Mouse (Mus musculus) olfactory bulb, adult 2 months (tissue): ENCODE data around the gene Tatdn3. TPM values are rescaled to one million over a fixed set of nuclear protein-coding genes. Genes with fewer than 3 reads are reported as not detected.

ENCODE experiments used
- H3K27ac ChIP-seq: fragments of 200-500 bp; 2 replicates; pipeline ENCODE4 v1.5.1; 2012; ENCODE audit warnings: low read depth, low read length; ENCODE audit not compliant: insufficient read depth
- H3K4me1 ChIP-seq: fragments of 200-500 bp; 2 replicates; pipeline ENCODE4 v1.6.1; 2012; ENCODE audit warnings: low read length; ENCODE audit not compliant: control insufficient read depth, insufficient read depth
- H3K4me3 ChIP-seq: fragments of 200-500 bp; 2 replicates; pipeline ENCODE4 v1.5.1; 2012; ENCODE audit warnings: mild to moderate bottlenecking, low read depth, low read length, moderate library complexity; ENCODE audit not compliant: insufficient read depth
- CTCF ChIP-seq: fragments of 200-500 bp; IDR thresholded peaks from 2 replicates; pipeline ENCODE4 v1.5.1; 2012; ENCODE audit warnings: low read depth, mild to moderate bottlenecking, low read length, moderate library complexity; ENCODE audit not compliant: insufficient read depth
- POLR2A ChIP-seq: fragments of 200-500 bp; IDR thresholded peaks from 2 replicates; pipeline ENCODE4 v1.6.1; 2012; ENCODE audit warnings: mild to moderate bottlenecking, low read depth, low read length, moderate library complexity; ENCODE audit not compliant: insufficient read depth
- WGBS: fragments of 180-500 bp; shearing (Covaris S2); methylation state at CpG from one replicate; pipeline ENCODE4 v1.1.7; 2018; 5-methylcytosine and 5-hydroxymethylcytosine counted together
- polyA plus RNA-seq: library from polyadenylated mRNA; stranded (reverse); fragments of >200 nt; gene quantifications from 2 replicates; pipeline ENCODE4 v1.2.4, GENCODE M21; 2012; ENCODE audit warnings: low replicate concordance; ENCODE audit not compliant: missing spikeins, insufficient read depth, insufficient read length

The Tatdn3 gene
- not detected in 2 replicates for polyA plus RNA-seq

GRCm38 (mm10) chr1:191062781-191063485 is at the start of gene Tatdn3, which contains the start of gene Nsl1:
Tatdn3 (minus strand) TSS chr1:191062932.
Nsl1 (plus strand) TSS chr1:191063012.
- TF ChIP-seq POLR2A (peak; percentile 73), CTCF (0 out of 2 replicates have a peak, but pooled peaks have one; percentile 40)
- H3K4me3 ChIP-seq = peak within 1 kb of the TSS; percentile 75
- peaks cover 2% of the 10 kb centered on the region; the same call in 1 of the 2 replicates for H3K4me1 ChIP-seq
- under 1% methylated on average over 56 of the region's 56 CpGs for WGBS
- H3K27ac ChIP-seq = peak within 1 kb of the TSS; percentile 56

- Histone ChIP-seq H3K27ac (no peak overlapping the region), H3K4me3 (no peak overlapping the region), H3K4me1 (0 out of 2 replicates have a peak, but pooled peaks cover 5% of the 10 kb centered on the region)
- TF ChIP-seq POLR2A (no peak), CTCF (no peak)
- 73% methylated on average over 8 of the region's 8 CpGs for WGBS
Observed at GRCm38 (mm10) chr1:191111146-191111545, 48.4 kb upstream of the Tatdn3 start.

GRCm38 (mm10) chr1:191109907-191110306 is 47.2 kb upstream of the Tatdn3 start:
- 90% methylated on average over 9 of the region's 9 CpGs for whole genome bisulfite sequencing

GRCm38 (mm10) chr1:191107306-191107705 is 44.6 kb upstream of the Tatdn3 start:
- Histone ChIP-seq H3K27ac (no peak overlapping the region), H3K4me1 (peaks cover 17% of the 10 kb centered on the region), H3K4me3 (no peak overlapping the region)
- 60% methylated on average over 10 of the region's 10 CpGs for WGBS
- TF ChIP-seq POLR2A (no peak), CTCF (no peak)

More at GRCm38 (mm10) chr1:191109907-191110306, 47.2 kb upstream of the Tatdn3 start:
- 0 out of 2 replicates have a peak, but pooled peaks cover 5% of the 10 kb centered on the region for H3K4me1 ChIP-seq
- no peak overlapping the region for H3K27ac ChIP-seq
- TF ChIP-seq POLR2A = no peak
- TF ChIP-seq CTCF = no peak
- H3K4me3 ChIP-seq = no peak overlapping the region

- 95% methylated on average over 9 of the region's 9 CpGs for WGBS
- TF ChIP-seq POLR2A (no peak), CTCF (no peak)
- peaks cover 21% of the 10 kb centered on the region for H3K4me1 ChIP-seq
- no peak overlapping the region for H3K27ac ChIP-seq
- no peak overlapping the region for H3K4me3 ChIP-seq
Observed at GRCm38 (mm10) chr1:191105246-191105645, 42.5 kb upstream of the Tatdn3 start.

- Histone ChIP-seq H3K27ac (peak overlapping the region; percentile 50), H3K4me3 (no peak overlapping the region), H3K4me1 (peaks cover 28% of the 10 kb centered on the region)
- 54% methylated on average over 15 of the region's 15 CpGs for WGBS
- TF ChIP-seq CTCF (no peak), POLR2A (no peak)
Observed at GRCm38 (mm10) chr1:191102730-191103370, 40.1 kb upstream of the Tatdn3 start.

- no peak overlapping the region for H3K27ac ChIP-seq
- WGBS = 78% methylated on average over 5 of the region's 5 CpGs
- TF ChIP-seq CTCF (no peak), POLR2A (no peak)
- H3K4me3 ChIP-seq = no peak overlapping the region
- peaks cover 30% of the 10 kb centered on the region for H3K4me1 ChIP-seq
Observed at GRCm38 (mm10) chr1:191099772-191100291, 37.1 kb upstream of the Tatdn3 start.

GRCm38 (mm10) chr1:191099114-191099513 is 36.4 kb upstream of the Tatdn3 start:
- WGBS = 59% methylated on average over 5 of the region's 5 CpGs
- no peak overlapping the region for H3K27ac ChIP-seq
- H3K4me3 ChIP-seq = no peak overlapping the region
- peaks cover 34% of the 10 kb centered on the region for H3K4me1 ChIP-seq
- TF ChIP-seq POLR2A = no peak
- no peak for TF ChIP-seq CTCF
